Mouse (Mus musculus): ENCODE data around the gene Vdr.
A peak's percentile ranks its signal among the peaks of the same experiment; 100 is the strongest.

GRCm38 (mm10) chr15:97850441-97850840, 60.0 kb downstream of the Vdr start:
- TF ChIP-seq POLR2A (IDR thresholded peaks at IDR 0.05; ENCODE audit: low read depth, low read length) = no peak
- peak; percentile 68; the same call in 1 of the 2 replicates for TF ChIP-seq CTCF (IDR thresholded peaks at IDR 0.05; ENCODE audit: extremely low read depth, insufficient read length, insufficient replicate concordance, low read depth, low read length)
